Mouse (Mus musculus): ENCODE measurements around the gene Rnase11. TPM values are rescaled to one million over a fixed set of nuclear protein-coding genes. Genes with fewer than 3 reads are reported as not detected.
A peak's percentile ranks its signal among the peaks of the same experiment; 100 is the strongest.

Rnase11 gene
- polyA plus RNA-seq, 1 experiment = not detected

DNA sequence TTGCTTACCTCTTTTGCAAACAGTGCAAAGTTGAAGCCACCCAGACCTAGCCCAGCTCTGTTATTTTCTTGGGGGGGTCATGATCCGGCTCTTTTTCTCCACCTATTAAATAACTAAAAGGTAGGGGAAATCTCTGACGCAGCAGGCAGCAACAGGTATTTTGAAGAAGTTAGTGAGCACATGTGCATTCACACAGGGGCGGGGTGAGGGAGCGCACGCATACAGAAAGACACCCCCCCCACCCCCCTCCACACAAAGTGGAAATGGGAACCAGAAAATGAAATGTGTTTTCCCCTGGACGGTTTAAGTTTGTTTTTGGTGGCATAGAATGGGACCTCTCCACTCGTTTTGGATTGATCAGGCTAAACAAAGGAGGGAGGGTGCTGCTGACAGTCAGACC is 33.8 kb upstream of the Rnase11 start:
- WGBS = 25% methylated on average over 7 of the region's 7 CpGs
- TF ChIP-seq POLR2A (IDR thresholded peaks at IDR 0.05; ENCODE audit: borderline replicate concordance, extremely low read depth, low read depth, low read length) = no peak
- TF ChIP-seq CTCF (IDR thresholded peaks at IDR 0.05; ENCODE audit: insufficient read depth, low read length) = no peak
- peak overlapping the region; percentile 93 for H3K4me3 ChIP-seq (replicated peaks; ENCODE audit: extremely low read depth, low read depth, low read length)
- no peak for DNase-seq
- H3K4me1 ChIP-seq (ENCODE audit: control insufficient read depth, insufficient read depth, low read length) = peaks cover 5% of the 10 kb centered on the region; the same call in 1 of the 2 replicates

DNA sequence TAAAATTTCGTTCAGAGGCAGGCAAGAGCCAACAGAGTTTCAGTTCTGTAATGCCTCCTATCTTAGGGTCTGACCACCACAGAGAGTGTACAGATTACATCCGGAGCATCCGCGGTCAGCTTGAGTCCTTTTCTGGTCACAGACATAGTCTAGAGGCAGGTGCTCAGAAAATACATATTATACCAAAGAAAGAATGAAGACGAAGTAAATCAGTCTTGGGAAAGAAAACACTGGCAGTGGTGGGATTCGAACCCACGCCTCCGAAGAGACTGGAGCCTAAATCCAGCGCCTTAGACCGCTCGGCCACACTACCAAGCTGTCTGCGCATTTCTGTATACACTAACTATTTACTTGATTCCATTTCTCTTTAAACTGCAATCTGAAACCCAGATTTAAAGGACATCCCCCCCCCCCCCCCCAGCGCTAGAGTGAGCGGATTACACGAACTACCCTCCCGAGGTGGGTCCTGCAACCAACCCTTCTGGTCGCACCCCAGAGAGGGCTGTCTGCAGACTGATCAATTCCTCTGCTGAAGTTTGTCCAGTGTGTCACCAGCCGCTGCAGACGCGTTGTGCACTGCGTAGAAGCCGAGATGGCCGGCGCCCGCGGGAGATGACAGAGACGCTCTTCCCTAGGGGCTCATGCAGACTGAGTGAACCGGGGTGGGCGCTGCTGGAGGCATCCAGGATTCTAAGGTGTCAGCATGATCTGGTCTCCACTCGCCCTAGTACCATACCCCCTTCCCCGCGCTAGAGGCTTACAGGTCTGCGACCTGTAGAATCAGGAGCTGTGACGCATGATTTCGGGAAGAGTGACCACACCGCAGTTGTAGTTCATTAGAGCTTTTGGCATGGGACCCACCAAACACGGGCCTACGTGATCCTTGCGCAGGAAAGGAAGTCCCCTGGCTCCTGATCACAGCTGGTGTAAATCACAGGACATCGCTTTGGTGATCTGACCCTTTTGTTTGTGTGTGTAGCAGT is 32.9 kb upstream of the Rnase11 start:
- Histone ChIP-seq H3K4me3 (replicated peaks; ENCODE audit: extremely low read depth, low read depth, low read length) (peak overlapping the region; percentile 93), H3K4me1 (ENCODE audit: control insufficient read depth, insufficient read depth, low read length) (peaks cover 3% of the 10 kb centered on the region; the same call in 1 of the 2 replicates)
- WGBS = 4% methylated on average over 40 of the region's 40 CpGs
- DNase-seq = peak; percentile 66
- no peak for TF ChIP-seq CTCF (IDR thresholded peaks at IDR 0.05; ENCODE audit: insufficient read depth, low read length)
- no peak for TF ChIP-seq POLR2A (IDR thresholded peaks at IDR 0.05; ENCODE audit: borderline replicate concordance, extremely low read depth, low read depth, low read length)

DNA sequence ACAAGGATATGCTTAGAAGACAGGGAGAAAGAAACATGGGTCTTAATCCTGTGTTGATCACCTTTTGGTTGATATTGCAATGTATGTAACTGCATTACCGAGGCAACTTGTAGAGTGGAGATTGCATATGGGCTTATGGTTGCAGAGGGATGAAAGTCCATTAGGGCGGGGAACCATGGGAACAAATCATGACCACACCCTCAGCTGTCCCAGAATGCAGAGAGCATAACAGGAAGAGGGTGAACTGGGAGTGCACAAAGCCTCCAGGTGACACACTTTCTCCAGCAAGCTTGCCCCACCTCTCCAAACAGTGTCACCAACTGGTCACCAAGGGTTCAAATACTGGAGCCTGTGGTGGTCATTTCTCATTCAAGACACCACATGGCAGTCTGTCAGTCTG is 31.1 kb upstream of the Rnase11 start:
- TF ChIP-seq CTCF (IDR thresholded peaks at IDR 0.05; ENCODE audit: insufficient read depth, low read length) (no peak), POLR2A (IDR thresholded peaks at IDR 0.05; ENCODE audit: borderline replicate concordance, extremely low read depth, low read depth, low read length) (no peak)
- WGBS = 83% methylated on average over 2 of the region's 2 CpGs
- no peak for DNase-seq
- peaks cover 3% of the 10 kb centered on the region; the same call in 1 of the 2 replicates for H3K4me1 ChIP-seq (ENCODE audit: control insufficient read depth, insufficient read depth, low read length)
- no peak overlapping the region for H3K4me3 ChIP-seq (replicated peaks; ENCODE audit: extremely low read depth, low read depth, low read length)

DNA sequence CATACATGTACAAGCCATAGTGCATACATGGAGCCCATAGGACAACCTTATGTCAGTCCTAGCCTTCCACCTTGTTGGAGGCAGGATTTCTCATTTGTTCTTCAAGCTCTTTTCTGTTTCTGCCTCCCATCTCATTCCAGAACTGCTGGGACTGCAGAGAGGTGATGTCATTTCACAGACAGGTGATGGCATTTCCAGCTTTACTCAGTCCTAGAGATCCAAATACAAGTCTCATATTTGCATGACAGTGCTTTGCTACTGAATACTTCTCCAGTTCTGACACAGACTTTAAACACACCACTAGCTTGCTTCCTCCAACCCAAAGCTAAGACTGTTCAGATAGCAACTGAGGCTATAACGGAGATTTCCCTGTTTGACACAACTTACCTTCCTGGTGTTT is 29.2 kb upstream of the Rnase11 start:
- 87% methylated on average over 1 of the region's 1 CpGs for WGBS
- H3K4me3 ChIP-seq (replicated peaks; ENCODE audit: extremely low read depth, low read depth, low read length) = no peak overlapping the region
- H3K4me1 ChIP-seq (ENCODE audit: control insufficient read depth, insufficient read depth, low read length) = peaks cover 3% of the 10 kb centered on the region; the same call in 1 of the 2 replicates
- TF ChIP-seq CTCF (IDR thresholded peaks at IDR 0.05; ENCODE audit: insufficient read depth, low read length) (no peak), POLR2A (IDR thresholded peaks at IDR 0.05; ENCODE audit: borderline replicate concordance, extremely low read depth, low read depth, low read length) (no peak)
- DNase-seq = no peak

DNA sequence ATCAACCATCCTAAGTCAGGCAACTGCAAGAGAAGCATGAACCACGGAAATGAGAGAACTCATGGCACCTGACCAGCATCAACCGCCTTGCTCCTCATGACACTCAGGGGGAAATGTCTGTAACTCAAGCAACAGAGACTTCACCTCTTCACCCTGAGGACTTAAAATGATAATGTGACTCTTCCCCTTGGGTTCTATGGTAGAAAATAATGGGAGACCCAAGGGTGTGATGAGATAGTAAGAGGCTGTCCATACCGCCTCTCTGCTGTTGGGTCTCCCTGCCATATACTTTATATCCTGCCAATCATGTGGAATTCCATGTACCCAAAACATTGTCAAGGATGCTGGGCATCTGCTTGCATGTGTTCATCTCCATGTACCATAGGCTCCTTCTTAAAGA is 24.4 kb upstream of the Rnase11 start, which contains the start of gene Olfr750:
Gene Olfr750, minus strand, starts transcription at position 101 of the 400 bp plus-strand sequence.
- TF ChIP-seq CTCF (IDR thresholded peaks at IDR 0.05; ENCODE audit: insufficient read depth, low read length) (no peak), POLR2A (IDR thresholded peaks at IDR 0.05; ENCODE audit: borderline replicate concordance, extremely low read depth, low read depth, low read length) (no peak)
- DNase-seq = no peak
- 86% methylated on average over 3 of the region's 3 CpGs for WGBS
- H3K4me3 ChIP-seq (replicated peaks; ENCODE audit: extremely low read depth, low read depth, low read length) = no peak within 1 kb of the TSS
- H3K4me1 ChIP-seq (ENCODE audit: control insufficient read depth, insufficient read depth, low read length) = no peaks in the 10 kb centered on the region

DNA sequence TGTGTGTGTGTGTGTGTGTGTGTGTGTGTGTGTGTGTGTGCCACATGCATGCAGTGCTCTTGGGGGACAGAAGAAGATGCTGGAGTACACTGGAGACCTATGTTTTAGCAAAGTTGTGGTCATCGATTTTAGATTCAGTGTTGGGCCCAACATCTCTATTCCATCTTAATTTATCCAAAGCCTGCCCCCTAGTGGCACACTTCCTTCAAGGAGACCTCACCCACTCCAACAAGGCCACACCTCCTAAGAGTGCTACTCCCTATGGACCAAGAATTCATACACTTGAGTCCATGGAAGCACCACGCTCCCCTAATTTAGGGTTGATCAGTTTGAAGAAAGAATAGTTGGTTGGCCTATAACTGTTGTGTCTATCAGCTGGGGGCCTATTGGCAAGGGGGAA is 19.7 kb upstream of the Rnase11 start:
- TF ChIP-seq CTCF (IDR thresholded peaks at IDR 0.05; ENCODE audit: insufficient read depth, low read length) (peak; percentile 38; the same call in 1 of the 2 replicates), POLR2A (IDR thresholded peaks at IDR 0.05; ENCODE audit: borderline replicate concordance, extremely low read depth, low read depth, low read length) (no peak)
- DNase-seq = no peak
- WGBS = 88% methylated on average over 2 of the region's 2 CpGs
- Histone ChIP-seq H3K4me3 (replicated peaks; ENCODE audit: extremely low read depth, low read depth, low read length) (no peak overlapping the region), H3K4me1 (ENCODE audit: control insufficient read depth, insufficient read depth, low read length) (no peaks in the 10 kb centered on the region)

DNA sequence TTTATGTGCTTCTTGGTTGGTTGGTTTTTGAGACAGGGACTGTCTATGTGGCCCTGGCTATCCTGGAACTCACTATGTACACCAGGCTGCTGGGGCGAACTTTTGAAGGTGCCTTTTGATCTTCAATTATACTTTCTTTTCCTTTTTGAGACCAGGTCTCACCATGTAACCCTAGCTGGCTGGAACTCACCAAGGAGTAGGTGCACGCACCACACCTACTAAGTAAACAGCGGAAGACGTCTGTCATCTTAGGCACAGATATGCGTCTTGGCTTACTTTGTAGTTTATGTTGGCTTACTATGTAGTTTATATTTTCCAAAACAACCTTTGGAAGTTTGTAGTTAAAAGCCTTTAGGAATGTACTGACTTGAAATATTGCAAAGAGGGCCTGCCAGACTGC is 19.0 kb upstream of the Rnase11 start:
- WGBS = 72% methylated on average over 5 of the region's 5 CpGs
- TF ChIP-seq CTCF (IDR thresholded peaks at IDR 0.05; ENCODE audit: insufficient read depth, low read length) (no peak), POLR2A (IDR thresholded peaks at IDR 0.05; ENCODE audit: borderline replicate concordance, extremely low read depth, low read depth, low read length) (no peak)
- H3K4me1 ChIP-seq (ENCODE audit: control insufficient read depth, insufficient read depth, low read length) = no peaks in the 10 kb centered on the region
- no peak overlapping the region for H3K4me3 ChIP-seq (replicated peaks; ENCODE audit: extremely low read depth, low read depth, low read length)
- no peak for DNase-seq

DNA sequence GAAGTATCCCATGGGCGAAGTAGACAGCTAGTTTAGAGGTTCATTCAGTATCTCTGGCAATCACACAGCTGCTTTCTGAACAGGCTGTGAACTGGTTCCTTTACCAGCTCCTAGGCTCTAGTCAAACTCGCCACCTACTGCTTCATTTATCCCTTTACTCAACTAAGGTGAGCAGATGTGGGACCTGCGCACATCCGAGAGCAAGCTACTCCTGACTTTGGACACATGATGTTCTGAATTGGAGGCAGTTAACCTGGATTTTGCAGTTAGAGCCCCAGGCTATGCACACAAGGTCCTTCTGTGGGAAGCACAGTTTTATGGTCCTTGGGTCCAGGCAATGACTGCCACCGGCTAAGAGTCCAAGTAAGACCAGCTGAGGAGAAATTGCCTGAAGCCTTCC is 10.8 kb upstream of the Rnase11 start:
- TF ChIP-seq POLR2A (IDR thresholded peaks at IDR 0.05; ENCODE audit: borderline replicate concordance, extremely low read depth, low read depth, low read length) (no peak), CTCF (IDR thresholded peaks at IDR 0.05; ENCODE audit: insufficient read depth, low read length) (no peak)
- Histone ChIP-seq H3K4me3 (replicated peaks; ENCODE audit: extremely low read depth, low read depth, low read length) (no peak overlapping the region), H3K4me1 (ENCODE audit: control insufficient read depth, insufficient read depth, low read length) (0 out of 2 replicates have a peak, but pooled peaks cover 2% of the 10 kb centered on the region)
- 95% methylated on average over 5 of the region's 5 CpGs for WGBS
- no peak for DNase-seq

DNA sequence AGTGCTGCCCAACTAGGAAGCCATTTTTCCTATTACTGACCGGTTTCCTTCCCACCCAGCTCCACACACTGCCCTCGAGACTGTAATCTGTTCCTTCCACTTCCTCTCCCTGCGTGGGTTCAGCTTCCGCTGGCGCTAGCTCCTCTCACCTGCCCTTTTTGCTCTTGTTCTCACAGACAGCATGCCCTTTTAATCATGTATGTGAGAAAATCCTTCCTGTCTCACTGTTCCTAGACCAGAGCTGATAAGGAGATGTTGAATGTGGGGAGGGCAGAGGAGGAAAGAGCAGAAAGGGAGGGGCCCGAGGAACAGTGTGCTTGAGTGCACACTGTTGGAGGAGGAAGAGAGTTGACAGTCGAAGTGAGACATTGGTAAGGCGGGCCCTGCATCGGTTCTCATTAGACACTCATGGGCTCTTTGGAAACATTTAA is 7.5 kb upstream of the Rnase11 start, which contains the start of gene Rnase12:
Gene Rnase12, minus strand, starts transcription at position 261 of the 431 bp plus-strand sequence.
- TF ChIP-seq CTCF (IDR thresholded peaks at IDR 0.05; ENCODE audit: insufficient read depth, low read length) = no peak
- TF ChIP-seq POLR2A (IDR thresholded peaks at IDR 0.05; ENCODE audit: borderline replicate concordance, extremely low read depth, low read depth, low read length) = no peak
- 28% methylated on average over 9 of the region's 9 CpGs for WGBS
- H3K4me1 ChIP-seq (ENCODE audit: control insufficient read depth, insufficient read depth, low read length) = 0 out of 2 replicates have a peak, but pooled peaks cover 1% of the 10 kb centered on the region
- H3K4me3 ChIP-seq (replicated peaks; ENCODE audit: extremely low read depth, low read depth, low read length) = no peak within 1 kb of the TSS
- no peak for DNase-seq
